Mouse (Mus musculus) bone marrow, adult 2 months (tissue): ENCODE measurements around the gene Rnasek.

Source experiments
- CTCF ChIP-seq: fragments of 200-500 bp; IDR thresholded peaks from 2 replicates; pipeline ENCODE4 v1.5.1; 2011; ENCODE audit warnings: low read length, control low read depth; ENCODE audit not compliant: control insufficient read depth, insufficient read depth
- POLR2A ChIP-seq: fragments of 200-500 bp; IDR thresholded peaks from 2 replicates; pipeline ENCODE4 v1.6.1; 2011; ENCODE audit warnings: low read depth, mild to moderate bottlenecking, control low read depth, low read length, borderline replicate concordance; ENCODE audit not compliant: control insufficient read depth

GRCm38 (mm10) chr11:70226602-70226890, 13.1 kb downstream of the Rnasek start:
- TF ChIP-seq CTCF (no peak), POLR2A (no peak)
